Mouse (Mus musculus) liver, postnatal 0 days (tissue): ENCODE measurements around the gene Uaca.

Experiments used
- CTCF ChIP-seq: sonication (generic); IDR thresholded peaks from 2 replicates; pipeline ENCODE4 v1.5.1; 2016; ENCODE audit warnings: antibody characterized with exemption, low read depth
- EP300 ChIP-seq: IDR thresholded peaks from 2 replicates; pipeline ENCODE4 v1.6.1; 2016; ENCODE audit warnings: antibody characterized with exemption, low read depth, mild to moderate bottlenecking

DNA sequence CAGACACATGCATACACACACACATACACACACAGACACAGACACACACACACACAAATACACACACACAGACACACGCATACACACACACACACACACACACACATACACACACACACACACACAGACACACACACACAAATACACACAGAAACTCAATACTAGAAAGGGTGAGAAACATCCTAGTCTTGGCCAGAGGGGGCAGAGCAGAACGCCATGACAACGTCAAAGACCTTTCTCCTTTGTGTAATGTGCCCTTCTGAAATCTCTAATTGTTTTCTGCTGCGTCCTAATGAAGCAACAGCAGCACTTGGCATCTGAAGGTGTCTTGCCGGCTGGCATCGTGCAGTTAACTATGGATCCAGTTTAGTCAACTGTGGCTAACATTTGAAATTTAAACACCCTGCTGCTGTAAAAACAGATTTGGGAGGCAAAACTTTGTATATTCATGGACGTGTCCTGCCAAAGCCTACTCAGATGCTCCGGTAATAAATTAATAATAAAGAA is 83.8 kb downstream of the Uaca start:
- no peak for TF ChIP-seq CTCF
- TF ChIP-seq EP300, result no peak
